Mouse (Mus musculus) megakaryocyte-erythroid progenitor cell, adult 5-6 weeks (primary cell): ENCODE measurements around the gene Fam163a. TPM values are rescaled to one million over a fixed set of nuclear protein-coding genes. Genes with fewer than 3 reads are reported as not detected.
"Not testable (repeated sequence)": the region's sequence is repeated elsewhere in the genome, so short reads cannot be mapped to it uniquely, and the experiment has no call there.

Source experiments
- ATAC-seq: replicated peaks from 2 replicates; pipeline ENCODE4 v1.8.0; 2016; ENCODE audit warnings: mild to moderate bottlenecking, inconsistent platforms; ENCODE audit not compliant: severe bottlenecking, poor library complexity, low FRiP score, low TSS enrichment
- total RNA-seq, 2 experiments: library from RNA; stranded (forward) in 1 of 2; stranded (reverse) in 1 of 2; fragments of 200-1000, 215-1000 nt in 1 of 2; fragments of >200 nt in 1 of 2; fragmentation: Nextera tagmentation in 1 of 2; gene quantifications; 2 replicates each; pipeline ENCODE4 v1.2.3; 2014 to 2017

Gene Fam163a
- total RNA-seq, 2 experiments from 2014 or later: not detected

DNA sequence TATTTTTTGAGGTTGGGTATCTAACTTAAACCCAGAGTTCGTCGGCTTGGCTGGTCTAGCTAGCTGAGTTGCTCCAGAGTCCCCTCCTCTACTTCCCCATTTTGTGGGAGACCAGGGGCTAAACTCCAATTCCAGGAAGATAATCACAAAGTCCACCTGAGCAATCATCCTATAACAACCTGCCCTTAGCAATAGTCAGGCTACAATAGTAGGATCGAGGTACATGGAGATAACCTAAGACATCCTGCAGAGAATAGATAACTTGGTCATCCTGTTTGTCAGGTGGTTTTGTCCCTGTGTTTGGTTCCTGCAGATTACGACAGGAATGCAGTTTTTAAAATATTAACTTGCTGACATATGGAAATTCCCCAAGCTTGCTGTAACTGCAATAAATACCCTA, 113.0 kb downstream of the Fam163a start:
- peak; percentile 50; the same call in 1 of the 2 replicates for ATAC-seq

DNA sequence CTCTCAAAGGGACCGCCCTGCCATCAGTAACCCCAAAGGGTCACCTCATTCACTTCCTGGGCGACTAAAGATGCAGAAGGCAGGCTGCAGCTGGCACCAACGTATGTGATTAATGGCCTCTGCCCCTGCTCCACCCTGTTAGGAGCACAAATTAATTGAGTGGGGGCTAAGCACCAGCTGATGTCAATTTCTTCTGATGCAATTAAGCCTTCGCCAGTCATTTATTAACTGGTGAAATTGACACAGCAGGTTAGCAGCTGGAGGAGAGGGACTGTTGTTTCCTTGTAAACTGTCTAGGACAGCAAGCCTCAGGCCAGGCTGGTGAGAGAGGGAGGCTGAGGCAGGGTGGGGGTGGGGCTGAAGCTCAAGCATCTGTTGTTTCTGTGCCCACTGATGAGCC, 114.8 kb downstream of the Fam163a start:
- no peak for ATAC-seq

DNA sequence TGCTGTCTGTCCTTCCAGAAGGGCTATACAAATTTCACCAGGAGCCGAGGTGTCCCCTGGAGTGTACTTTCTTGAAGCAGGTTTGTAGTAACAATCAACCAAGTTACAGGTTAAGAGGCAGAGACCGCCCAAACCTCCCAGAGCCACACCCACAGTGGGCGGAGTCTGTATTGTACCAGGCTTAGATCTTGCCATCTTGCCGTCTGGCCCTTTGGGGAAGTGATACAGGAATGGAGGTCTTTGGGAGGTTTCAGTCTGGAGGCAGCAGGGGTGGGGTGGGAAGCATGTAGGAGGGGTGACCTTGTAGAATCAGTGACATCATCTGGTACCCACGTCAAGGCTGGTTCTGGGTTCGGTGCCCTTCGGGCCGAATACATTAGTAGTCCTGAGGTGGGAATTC, 115.3 kb downstream of the Fam163a start:
- peak; percentile 40; the same call in 1 of the 2 replicates for ATAC-seq

DNA sequence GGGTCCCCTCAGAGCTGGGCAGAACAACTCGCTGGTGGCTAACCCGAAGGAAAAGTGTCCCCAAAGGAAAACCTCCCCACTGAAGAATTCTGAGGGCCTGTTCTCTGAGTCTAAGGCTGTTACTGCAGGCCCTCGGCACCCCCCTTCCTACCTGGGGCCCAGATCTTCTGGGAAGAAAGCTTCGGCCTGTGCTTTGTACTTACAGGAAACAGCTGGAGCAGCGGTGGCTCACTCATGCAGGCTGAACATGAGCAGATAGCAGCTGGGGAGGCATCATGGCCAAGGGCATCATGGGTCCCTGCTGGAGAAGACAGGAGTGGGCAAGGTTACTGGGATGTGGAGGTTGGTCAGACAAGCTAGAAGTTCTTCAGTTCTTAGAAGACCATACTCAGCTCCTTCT, 117.2 kb downstream of the Fam163a start:
- no peak for ATAC-seq

DNA sequence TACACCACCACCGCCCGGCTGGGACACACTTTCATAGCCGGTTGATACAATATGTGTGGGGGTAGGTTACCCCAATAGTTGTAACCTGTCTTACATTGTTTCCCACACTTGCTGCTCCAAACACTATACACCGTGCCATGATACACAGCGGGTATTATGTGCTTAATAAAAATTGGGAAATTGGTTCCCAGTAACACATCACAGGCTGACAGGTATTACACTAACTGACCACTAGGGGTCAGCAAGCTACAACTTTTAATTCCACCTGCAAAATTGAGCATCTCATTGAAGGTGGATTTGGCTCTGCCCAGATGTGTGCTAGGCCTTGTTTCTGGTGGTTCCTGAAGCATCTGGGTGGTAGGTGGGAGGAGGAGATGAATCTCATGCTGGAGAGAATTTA, 119.1 kb downstream of the Fam163a start:
- ATAC-seq: peak; percentile 47; the same call in 1 of the 2 replicates

DNA sequence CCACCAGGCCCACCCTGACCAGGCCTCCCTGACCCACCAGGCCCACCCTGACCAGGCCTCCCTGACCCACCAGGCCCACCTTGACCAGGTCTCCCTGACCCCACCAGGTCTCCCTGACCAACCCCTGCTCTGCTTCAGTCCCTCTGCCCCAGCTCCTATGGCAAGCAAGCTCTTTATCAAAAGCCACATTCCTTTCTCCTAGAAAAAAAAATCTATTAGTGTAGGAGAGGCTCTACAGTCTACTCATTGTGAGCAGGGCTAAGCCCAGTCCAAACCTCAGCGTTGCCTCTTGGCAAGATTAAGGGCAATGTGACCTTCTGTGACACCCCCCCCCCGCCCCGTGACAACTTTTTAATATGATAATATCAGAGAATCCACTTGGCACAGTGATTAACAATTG, 120.2 kb downstream of the Fam163a start:
- no peak for ATAC-seq

DNA sequence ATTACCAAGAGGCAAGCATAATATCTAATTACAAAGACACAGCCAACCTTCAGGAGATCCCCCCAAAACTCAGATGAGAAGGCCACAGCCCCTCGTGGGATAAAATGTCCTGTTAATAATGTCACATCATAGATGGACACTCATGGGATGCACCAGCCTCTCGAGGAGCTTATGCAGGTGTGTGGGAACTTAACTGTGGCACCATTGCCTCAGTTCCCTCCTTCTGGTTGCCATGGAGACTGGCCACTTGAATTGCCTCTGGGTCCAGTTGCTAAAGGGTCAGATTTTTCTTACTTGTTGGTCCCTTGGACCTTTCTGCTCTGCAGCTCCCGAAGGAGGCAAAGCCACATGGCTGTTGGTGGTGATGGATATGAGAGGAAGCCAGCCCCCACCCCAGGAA, 127.2 kb downstream of the Fam163a start:
- no peak for ATAC-seq

DNA sequence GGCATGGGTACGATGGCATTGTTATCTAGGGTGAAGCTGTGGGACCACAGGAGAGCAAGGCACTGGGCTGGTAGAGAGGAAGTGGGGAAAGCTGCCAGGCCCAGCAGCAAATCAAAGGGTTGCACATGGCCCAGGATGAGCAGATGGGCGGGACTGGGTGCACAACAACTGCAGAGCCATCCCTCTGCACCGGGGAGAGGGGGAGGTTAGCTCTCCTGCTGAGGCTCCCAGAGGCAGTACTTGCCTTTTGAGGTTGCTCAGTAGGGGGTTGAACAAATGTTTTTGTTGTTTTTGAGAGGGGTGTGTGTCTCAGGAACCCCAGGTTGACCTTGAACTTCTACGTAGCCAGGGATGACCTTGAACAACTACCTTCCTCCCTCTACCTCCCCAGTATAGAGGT, 128.4 kb downstream of the Fam163a start:
- ATAC-seq: peak; percentile 82

DNA sequence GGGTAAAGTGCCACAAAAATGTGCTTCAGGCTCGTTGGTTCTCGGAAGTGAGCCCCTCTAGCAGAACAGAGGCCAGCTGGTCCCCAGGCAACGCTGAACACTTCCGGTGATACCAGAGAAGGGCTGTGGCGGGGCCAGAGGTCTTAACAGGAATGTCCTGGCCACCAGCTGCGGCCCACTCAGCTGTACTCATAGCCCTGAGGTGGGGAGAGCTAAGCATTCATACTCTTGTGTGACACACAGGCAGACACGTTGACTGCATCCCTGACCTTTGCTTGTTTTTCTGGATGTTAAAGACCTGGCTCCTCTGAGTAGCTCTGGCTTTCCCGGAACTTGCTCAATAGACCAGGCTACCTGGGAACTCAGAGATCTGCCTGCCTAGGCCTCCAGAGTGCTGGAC, 130.3 kb downstream of the Fam163a start:
- ATAC-seq: no peak

DNA sequence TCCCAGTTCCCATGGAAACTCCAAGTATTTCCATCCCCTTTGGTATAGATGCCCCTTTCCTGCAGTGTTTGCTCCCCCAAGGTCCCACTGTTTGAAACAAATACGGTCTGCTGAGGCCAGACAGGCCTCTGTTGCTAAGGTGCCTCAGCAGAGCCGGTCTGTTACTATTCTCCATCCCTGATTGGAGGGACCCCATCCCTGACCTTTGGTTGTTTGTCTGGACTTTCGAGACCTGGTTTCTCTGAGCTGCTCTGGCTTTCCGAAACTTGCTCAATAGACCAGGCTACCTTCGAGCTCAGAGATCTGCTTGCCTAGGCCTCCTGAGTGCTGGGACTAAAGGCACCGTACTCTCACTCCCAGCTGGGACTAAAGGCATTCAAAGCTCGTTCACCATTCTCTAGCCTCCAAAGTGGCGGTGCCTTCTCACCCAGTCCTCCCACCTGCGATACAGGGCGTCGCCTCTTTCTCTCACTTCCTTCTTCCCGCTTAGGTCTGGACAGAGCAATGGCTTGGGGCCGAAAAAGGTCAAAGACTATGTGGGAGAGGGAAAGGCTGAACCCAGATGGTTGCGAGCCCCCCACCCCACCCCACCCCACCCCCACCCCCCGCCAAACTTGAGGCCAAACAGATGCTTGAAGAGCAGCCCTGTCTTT, 131.5 kb downstream of the Fam163a start:
- no peak for ATAC-seq

DNA sequence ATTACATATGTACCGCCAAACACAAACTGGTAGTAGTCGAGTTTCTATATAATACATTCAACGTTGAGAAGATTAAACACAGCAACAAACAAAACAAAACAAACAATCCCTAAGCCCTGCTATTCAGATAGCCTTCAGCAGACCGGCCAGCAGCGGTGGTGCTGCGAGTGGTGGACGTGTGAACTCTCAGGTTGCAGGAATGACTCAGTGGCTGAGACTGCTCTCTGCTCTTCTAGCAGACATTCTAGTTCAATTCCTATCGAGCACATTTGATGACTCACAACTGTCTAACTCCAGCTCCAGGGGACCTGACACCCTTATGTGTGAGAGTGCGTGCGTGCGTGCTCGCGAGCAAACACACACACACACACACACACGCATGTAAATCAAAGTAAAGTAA, 134.7 kb downstream of the Fam163a start:
- ATAC-seq: no peak

DNA sequence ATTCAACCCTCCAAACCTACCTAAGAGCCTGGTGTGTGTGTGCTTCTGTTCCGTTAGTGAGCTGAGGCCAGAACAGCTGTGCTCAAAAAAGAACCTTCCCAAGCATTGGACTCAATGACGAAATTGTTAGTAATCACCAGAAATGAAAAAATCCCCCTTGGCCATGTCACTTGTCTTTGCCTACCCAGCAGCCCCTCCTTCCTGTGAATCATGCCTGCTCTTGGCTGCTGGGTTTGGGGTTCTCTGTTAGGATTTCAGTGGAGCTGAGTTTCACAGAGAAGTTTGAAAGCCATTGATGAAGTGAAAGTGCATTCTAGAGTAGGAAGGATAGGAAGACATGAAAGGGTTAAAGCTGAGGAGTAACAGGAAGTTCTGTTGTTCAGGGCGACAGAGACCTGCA, 138.7 kb downstream of the Fam163a start:
- no peak for ATAC-seq

DNA sequence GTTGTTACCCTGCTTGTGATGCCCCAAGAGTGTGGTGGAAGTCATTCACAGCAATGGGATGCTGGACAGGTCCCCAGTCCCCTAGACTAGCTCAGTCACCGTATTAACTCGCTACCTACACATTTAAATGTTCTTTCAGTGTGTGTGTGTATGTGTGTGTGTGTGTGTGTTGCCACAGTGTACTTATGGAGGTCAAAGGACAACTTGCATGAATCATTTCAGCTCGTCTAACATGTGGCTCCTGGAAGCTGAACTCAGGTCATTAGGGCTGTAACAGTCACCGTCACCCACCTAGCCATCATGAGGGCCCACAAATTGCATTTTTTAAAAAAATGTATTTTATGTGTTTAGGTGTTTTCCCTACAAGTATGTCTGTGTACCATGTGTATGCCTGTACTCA, 142.6 kb downstream of the Fam163a start:
- ATAC-seq: no peak

DNA sequence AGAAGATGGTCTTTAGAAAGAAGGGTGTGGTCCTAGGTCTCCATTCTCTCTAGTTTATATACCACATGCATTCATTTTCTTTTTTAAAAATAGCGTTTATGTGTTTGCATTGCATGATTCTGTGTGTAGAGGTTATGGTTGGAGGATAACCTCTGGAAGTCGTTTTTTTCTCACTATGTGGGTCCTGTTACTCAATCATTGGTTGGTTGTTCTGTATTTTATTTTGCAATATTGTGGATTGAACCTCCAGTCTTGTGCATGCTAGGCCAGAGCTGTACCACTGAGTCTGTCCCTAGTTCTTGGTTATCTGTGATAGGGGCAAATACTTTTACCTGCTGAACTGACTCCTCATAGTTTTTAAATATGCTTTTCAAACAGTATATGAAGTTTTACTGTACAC, 146.6 kb downstream of the Fam163a start:
- ATAC-seq: no peak

DNA sequence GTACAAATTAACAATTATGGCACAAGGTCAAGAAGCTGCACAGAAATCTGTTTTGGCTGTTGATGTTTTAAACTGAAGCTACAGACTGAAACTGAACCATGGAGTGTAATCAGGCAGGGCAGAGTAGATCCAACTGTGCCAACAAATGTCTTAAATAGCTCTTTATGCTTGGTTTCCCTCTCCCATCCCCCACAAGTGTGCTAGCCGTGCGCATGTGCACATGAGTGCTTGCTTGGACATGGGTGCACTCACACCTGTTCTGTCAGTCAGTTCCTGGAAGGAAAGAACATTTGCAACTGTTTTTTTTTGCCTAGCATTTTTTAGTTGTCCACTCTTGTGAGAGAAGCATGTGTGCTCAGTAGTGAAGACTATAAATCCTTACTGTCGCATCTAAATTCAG, 158.1 kb downstream of the Fam163a start:
- ATAC-seq: no peak

DNA sequence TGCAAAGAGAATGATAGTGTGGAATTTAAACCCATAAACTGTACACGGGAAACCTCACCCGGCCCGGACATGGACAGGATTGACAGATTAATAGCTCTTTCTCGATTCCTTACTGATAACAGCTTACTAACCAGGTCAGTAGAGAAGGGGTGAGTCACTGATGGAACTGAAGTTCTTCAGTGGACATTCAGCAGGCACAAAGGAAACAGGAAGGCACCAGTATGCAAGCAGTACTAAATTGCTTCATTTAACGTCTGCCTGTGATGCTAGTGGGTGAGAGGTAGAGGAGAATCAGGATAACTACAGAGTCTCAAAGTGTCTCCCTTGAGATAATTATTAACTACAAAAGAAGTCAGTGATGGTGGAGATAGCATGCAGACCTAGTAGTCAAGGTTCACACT, 160.6 kb downstream of the Fam163a start:
- no peak for ATAC-seq

DNA sequence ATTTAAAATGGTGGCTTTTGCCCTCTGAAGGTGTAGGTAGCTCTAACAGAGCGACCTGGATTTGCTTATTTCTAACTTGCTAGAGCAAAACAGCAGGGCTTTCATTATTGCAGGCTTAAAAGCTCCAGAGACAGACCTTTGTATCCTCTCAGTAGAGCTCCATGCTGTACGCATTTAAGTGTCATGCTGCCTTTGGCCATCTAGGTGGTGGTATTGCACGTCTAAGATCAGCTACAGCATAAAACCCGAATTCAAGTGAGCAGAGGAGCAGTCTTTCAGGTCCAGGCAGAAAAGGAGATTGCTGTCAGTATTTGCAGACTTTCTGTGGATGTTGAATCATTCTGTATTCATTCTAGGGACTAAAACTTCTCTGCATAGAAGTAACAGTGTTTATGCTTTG, 161.8 kb downstream of the Fam163a start:
- peak; percentile 69 for ATAC-seq

DNA sequence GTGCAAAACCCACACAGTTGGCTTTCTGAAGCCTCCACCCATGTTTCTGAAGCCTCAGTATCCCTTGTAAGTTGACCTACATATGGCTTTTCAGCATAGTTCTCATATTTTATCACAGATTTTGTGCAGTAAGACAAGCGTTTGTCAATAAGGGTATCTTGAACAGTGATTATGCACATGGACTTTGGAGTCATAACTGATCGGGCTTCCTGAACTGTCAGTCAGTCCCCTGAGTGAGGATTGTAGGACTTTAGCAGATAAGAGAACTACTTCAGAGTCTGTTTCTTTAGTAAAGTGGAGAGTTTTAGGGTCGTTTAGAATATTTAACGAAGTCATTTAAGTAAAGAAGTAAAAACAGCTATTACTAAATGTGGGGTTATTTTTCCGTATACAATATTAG, 162.3 kb downstream of the Fam163a start:
- no peak for ATAC-seq

DNA sequence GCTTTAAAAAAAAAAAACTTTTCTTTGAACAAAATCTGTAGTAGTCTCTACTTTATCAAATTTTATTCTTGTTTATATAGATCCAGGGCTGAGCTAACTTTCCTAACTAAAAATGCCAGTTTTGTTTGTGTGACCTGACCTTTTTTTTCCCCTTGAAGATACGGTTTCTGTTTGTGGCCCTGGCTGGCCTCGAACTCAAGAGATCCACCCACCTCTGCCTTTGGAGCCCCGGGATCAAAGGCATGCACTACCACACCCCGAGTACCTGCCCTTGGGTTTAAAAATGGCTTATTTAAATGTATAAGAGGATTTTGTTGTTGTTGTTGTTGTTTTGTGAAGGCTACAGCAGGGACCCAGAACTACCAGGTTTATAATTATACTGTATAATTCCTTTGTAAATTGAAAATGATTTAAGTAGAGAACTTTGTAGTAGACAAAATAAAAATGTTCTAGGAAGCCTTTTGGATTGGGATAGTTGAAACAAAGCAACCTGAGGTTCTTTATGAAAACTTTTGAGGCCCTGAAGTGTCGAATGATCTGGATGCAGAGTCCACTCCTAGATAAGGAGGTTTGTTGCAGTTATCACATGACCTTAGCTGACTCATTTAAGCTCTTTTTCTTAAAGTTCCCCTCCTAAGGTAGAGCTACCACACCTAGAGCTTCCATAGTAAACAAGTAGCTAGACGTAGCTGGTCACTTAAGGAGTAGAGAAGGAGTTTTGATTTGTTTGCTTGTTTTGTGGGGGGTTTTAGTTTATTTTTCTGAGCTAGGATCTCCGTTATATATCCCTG, 163.2 kb downstream of the Fam163a start:
- no peak for ATAC-seq

DNA sequence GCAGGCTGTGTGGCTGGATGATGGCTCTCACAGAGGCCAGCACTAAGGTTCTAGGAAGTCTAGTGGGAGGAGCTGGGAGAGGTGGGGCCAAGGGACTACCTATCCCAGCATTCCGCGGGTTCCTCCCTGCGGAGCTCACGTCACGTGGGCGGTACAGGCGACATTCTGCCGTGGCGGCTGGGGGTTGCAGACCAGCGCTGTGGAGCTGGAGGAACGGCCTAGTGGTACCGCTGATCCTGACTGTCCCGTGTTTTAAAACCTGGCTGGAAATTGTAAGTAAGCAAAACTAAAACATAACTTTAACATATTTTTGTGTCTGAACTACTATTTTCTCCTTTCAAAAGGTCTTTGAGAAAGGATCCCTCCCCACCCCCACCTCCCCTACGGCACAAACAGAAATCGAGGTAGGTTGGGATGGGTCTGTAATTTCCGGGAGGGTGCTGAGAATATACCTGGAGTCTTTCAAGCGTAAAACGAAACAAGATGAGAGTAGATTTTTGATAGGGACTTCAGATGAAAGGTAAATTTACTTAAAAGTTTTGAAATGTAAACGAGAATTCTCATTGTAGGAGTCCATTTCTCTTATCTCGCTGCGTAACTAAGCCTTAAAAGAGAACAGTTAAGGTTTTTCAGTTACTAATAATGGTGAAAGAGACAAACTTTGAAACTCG, 164.0 kb downstream of the Fam163a start:
- peak; percentile 78 for ATAC-seq

DNA sequence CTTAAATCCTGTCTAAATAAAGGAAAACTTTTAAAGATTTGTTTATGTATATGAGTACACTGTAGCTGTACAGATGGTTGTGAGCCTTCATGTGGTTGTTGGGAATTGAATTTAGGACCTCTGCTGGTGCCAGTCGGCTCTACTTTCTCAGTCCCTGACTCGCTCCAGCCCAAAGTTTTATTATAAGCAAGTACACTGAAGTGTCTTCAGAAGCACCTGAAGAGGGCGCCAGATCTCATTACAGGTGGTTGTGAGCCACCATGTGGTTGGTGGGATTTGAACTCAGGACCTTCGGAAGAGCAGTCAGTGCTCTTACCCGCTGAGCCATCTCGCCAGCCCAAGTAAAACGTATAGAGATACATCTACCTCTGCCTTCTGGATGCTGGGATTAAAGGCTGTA, 164.8 kb downstream of the Fam163a start:
- ATAC-seq: not testable (repeated sequence)
